Mouse (Mus musculus) right cerebral cortex, postnatal 36 days (tissue): ENCODE measurements around the gene Krt12.
A peak's percentile ranks its signal among the peaks of the same experiment; 100 is the strongest.

Experiments used
- DNase-seq, 2 experiments: peaks; one replicate each; pipeline ENCODE4 v3.0.0; 2022; ENCODE audit warnings: low spot score in 2 of 2, mixed read lengths in 1 of 2

Krt12 gene

DNA sequence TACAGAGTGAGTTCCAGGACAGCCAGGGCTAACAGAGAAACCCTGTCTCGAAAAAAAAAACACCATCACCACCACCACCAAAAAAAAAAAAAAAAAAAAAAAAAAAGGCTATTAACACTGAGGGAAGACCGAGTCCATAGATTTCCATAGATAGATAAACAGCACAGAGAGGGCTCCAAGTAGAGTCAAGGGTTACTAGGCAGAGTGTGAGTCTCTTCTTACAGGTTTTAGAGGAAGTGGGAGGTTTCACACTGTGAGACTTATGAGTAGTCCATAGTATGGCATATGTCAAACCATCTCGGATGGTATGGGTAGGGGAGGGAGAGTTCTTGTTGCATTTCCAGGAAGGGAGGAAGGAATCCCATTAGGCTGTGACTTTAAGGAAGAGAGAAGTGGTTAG, 24.0 kb downstream of the Krt12 start:
- DNase-seq = no peak

DNA sequence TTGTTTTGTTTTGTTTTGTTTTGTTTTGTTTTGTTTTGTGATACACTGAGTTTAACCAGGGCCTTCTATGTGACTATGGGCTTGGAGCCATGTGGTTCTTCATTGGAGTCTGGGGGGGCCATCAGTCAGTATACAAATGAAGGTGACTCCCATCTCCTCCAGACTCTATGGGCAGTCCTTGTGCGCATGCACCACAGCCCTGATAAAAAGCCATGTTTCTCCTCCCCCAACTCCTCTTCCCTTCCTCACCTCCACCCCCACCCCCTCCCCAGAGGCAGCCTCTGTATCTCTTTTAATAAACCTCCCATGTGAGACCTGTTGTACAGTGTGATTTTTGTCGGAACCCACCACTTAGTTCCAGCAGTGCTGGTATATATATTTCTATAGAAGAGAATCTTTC, 25.4 kb downstream of the Krt12 start:
- DNase-seq = no peak

DNA sequence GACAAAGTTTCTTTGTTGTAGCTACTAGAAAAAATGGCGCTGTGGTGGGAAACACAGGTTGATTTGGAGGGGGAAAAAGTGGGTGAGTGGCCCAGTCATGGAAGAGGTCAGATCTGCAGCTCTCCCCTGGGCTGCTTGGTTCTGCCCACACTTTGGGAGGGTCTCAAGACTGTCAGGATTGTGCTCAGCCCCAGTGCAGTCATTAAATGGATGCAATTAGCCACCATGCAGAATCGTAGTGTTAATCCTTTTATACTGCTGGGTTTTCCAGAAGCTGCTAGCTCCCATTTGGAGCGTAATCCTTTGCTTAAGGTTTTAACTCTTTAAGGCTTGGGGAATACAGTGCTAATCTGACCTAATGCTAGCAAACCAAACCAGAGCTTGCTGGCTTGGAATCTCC, 26.0 kb downstream of the Krt12 start:
- no peak for DNase-seq

DNA sequence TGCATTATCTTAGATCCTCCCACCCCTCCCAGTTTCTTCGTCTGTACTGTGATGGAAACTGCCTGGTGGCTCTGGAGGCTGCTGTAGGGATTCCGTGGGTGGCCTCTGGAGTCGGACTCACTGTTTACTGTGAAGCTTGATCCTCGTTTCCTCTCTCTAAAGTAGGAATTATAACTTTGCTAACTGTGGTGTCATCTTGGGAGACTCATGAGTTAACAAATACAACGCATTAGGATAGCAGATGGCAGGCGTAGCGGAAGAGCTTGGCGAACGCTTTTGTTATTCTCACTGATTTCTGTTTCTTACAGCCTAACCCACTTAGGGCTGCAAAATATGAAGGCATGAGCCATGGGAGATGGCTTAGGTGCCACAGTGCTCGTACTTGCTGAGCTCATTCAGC, 29.6 kb downstream of the Krt12 start:
- no peak for DNase-seq

DNA sequence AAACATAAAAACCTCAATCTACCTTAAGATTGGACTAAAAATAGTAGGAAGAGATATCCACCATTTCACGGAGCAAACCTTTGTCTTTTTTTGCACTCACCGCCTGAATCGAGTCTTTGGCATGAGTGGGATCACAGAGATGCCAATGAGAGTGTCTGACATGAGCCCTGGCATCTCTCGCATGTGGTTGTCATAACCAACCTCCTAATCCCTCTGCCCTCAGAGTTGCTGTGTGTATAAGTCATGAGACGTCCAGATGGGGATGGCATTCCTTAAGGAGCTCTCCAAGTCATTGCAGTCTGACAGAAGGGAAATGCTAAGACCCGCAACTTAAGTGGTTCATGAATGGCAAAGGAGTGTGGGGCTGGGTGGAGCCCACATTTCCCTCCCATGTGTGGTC, 30.7 kb downstream of the Krt12 start:
- no peak for DNase-seq

DNA sequence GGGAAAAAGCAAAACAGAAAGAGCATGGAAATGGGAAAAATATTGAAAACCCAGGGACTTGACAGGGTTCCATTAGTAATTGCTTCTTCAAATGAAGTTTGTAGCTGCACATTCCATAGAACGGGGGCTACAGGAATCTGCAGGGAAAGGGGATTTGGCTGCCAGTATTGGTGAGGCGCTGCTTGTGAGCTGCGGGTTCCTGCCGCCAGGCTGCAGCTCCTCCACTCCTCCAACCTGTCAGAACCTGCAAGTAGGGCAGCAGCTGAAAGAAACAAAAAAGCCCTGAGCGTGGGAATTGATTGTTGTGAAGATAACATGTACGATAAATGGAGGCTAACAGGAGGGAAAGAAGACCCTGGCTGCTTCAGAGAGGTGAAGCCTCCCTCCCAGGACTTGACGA, 31.2 kb downstream of the Krt12 start:
- no peak for DNase-seq

DNA sequence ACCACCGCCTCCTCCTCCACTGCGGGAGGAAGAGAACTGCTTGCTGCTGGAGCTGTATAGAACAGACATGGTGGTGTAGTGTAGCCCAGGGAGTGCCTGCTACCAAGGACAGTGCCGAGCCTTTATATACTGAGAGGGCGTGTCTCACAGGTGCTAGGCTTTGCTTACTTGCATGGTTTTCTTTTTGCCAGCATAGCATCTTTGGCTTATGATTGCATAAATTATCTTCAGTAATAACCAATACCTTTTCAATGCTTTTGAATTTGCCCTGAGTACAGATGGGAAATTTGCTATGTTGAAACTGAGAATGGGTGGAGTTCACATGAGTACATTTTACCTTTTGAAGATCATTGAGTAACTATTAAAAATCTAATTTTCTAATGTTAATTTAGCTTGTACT, 32.8 kb downstream of the Krt12 start, which contains the start of gene Krt10:
Gene Krt10, minus strand, starts transcription at position 101 of the 400 bp plus-strand sequence.
- no peak for DNase-seq

DNA sequence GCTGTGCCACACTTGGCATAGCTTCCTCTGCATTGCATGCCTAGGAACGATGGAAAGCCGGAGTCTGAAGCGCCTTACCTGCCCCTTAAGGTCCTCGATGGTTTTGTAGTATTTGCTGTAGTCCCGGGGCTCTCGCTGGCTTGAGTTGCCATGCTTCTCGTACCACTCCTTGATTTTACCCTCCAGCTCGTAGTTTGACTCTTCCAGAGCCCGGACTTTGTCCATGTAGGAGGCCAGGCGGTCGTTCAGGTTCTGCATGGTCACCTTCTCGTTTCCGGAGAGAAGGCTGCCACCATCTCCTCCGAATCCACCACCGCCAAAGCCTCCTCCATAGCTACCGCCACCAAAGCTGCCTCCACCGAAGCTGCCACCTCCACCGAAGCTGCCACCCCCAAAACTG, 33.4 kb downstream of the Krt12 start:
- DNase-seq = no peak

DNA sequence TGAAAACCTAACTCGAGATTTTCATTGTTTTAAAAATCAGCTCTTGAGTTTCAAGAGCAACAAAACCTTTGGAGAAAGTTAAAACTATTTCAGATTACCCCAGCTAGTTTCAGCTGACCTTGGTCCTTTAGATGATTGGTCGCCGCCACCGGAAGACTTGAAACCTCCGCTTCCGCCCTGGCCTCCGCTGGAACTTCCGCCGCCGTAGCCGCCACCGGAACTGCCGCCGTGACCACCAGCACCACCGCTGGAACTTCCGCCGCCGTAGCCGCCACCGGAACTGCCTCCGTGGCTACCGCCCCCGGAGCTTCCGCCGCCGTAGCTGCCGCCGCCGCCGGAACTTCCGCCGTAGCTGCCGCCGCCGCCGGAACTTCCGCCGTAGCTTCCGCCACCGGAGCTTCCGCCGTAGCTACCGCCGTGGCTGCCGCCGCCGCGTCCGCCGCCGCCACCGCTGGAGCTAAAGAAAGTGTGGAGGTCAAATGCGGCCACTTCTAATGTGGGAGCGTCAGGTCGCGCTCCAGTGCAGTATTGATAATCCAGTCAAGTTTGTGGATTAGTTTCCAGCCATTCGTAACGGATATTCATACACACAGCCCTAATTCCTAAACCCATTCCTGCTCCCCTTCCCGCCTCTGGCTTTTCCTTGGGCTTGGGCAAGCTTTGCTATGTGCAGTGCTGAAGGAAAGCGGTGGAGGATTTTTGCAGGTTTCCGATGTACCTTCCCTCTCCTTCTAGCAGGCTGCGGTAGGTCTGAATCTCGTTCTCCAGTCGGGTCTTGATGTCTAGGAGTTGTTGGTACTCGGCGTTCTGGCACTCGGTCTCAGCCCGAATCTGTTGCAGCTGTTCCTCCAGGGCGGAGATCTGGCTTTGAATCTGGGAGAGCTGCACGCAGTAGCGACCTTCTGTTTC, 36.0 kb downstream of the Krt12 start:
- peak; percentile 80 to 87 for DNase-seq

DNA sequence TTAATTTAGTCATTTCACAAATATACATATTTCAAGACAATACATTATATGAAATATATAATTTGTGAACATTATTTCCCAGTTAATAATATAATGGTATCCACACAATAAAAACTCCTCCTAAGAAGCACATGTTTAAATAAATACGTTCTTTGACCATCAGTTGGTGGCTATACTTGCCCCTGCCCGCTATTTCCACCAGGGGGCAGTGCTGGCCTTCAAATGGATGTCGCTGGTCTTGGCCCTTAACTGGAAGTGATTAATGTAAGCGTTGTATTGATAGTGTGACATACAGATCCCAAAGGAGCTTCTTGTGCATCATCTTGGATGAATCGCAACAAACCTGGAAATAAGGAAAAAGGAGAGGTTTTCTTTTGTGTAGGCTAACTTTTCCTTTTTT, 42.5 kb downstream of the Krt12 start:
- peak; percentile 49 to 54 for DNase-seq

DNA sequence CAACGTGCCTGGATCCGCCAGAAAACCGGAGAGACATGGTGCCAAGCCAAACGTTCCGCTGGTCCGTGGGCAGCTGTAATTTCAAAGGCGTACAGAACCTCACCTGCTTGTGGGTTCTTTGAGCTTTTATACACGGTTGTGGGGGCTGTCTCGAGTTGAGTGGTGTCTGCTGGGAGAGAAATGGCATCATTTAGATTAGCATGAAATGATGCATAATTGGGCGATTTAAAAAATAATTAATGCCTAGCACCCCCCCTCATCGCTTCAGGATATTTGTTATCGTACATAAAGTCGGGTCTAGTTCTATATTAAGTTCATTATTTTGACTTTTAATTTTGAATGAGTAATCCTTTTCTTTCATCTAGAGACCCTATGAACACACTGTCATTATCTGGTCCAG, 47.3 kb downstream of the Krt12 start, which contains the start of gene Krt28:
Gene Krt28, minus strand, starts transcription at position 101 of the 400 bp plus-strand sequence.
- no peak for DNase-seq

DNA sequence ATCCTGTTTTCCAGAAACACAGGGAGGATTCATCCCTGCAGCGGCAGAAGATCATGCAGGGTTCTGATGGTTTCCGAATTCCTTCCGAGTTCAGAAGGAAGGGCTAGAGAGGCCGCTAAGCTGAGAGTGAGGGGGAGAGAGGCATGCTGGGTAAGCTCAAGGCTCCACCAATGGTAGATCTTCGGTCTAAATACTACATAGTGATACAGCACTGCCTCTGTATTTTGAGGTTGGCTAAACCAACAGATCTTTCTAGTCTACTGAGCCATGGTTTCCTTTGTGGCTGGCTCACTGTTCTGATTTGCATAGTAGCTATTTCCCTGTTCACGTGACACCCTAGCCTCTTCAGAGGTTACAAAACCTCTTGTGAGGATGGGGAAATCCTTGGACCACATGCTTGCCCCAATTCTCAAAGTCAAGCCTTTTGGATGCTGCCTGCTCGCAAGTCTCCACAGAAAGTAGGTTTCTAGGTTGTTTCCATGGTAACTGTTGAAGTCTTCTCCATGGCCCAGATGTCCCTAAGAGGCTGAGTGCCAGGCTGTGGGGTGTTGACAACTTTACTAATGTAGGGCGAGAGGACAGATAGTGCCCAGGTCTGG, 52.1 kb downstream of the Krt12 start:
- DNase-seq = peak; percentile 15 to 64

DNA sequence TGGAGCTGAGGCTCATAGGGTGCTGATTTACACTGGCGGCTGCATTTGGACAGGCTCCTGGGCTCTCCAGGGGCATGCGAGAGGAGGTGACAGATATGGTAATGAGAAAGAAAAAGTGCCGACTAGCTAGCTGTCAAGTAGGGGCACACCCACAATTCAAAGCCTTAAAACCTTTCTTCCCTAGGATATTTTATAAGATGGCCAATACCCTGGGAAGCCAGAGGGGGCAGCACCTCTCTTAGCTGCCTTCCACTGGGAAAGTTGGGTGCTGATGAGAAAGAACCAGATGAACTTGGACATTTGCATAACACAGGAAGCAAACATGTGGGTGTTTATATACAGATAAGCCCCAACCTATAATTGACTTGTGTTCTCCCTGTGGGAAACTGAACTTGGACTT, 52.8 kb downstream of the Krt12 start:
- DNase-seq = no peak

DNA sequence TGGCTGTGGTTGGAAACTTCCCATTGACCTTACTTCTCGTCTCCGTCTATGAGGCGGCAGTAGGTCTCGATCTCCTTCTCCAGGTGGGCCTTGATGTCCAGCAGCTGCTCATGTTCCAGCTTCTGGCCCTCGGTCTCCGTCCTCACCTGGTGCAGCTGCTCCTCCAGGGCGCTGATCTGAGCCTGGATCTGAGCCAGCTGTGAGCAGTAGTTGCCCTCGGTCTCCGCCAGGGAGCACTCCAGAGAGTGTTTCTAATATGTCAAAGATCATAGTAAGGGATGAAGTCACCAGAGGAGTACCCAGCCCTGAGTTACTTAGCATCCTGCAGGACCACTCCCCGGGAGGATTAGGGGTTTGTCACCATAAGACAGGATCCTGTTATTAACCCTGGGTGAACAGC, 55.3 kb downstream of the Krt12 start:
- DNase-seq = no peak
